Mouse (Mus musculus): ENCODE data around the gene Nt5e. TPM values are rescaled to one million over a fixed set of nuclear protein-coding genes. Genes with fewer than 3 reads are reported as not detected.
A peak's percentile ranks its signal among the peaks of the same experiment; 100 is the strongest.

Gene Nt5e
- total and polyA plus RNA-seq, 2 experiments from 2014 or later, result 9.4 to 24.4 TPM

DNA sequence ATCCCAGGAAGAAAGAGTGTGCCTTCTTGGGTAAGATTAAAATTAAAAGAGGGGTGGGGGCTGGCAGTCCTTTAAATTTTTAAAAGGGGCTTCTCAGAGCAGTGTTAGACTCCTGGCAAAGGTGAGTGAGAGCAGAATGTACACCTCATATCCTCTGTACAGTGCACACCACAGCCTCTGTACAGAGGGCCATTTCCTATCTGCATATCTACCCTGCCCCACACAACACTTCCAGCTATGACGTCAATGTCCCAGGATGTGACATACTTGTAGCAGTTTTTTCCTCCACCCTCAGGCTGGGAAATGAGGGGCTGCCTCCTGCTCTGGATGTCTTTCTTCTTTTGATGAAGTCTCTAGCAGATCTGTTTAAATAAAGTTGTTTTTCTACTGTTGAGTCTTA lies 17.9 kb upstream of the Nt5e start:
- WGBS, result 9% methylated on average over 1 of the region's 1 CpGs
- no peak overlapping the region for H3K4me2 ChIP-seq (ENCODE audit: low read depth, low read length)
- H3K9me3 ChIP-seq (replicated peaks; ENCODE audit: control insufficient read depth, low read length), result no peaks in the 10 kb centered on the region
- H3K4me1 ChIP-seq (ENCODE audit: control insufficient read depth, insufficient read depth), result no peaks in the 10 kb centered on the region
- no peak overlapping the region for H3K4me3 ChIP-seq (ENCODE audit: low read depth, low read length)
- H3K9ac ChIP-seq (replicated peaks; ENCODE audit: low read depth, low read length), result no peak overlapping the region
- ATAC-seq (ENCODE audit: insufficient read depth, low read depth) (0 out of 2 replicates have a peak, but pooled peaks have one; percentile 44), DNase-seq (ENCODE audit: low spot score) (no peak)
- H3K36me3 ChIP-seq (replicated peaks; ENCODE audit: control insufficient read depth, insufficient read depth, low read length), result no peaks in the 10 kb centered on the region
- TF ChIP-seq CTCF (IDR thresholded peaks at IDR 0.05; ENCODE audit: low read depth) (no peak), EP300 (IDR thresholded peaks at IDR 0.05; ENCODE audit: low read depth) (no peak)
- no peak overlapping the region for H3K27ac ChIP-seq (ENCODE audit: low read depth)
- H3K27me3 ChIP-seq (ENCODE audit: control insufficient read depth, insufficient read depth, low read length), result no peaks in the 10 kb centered on the region

DNA sequence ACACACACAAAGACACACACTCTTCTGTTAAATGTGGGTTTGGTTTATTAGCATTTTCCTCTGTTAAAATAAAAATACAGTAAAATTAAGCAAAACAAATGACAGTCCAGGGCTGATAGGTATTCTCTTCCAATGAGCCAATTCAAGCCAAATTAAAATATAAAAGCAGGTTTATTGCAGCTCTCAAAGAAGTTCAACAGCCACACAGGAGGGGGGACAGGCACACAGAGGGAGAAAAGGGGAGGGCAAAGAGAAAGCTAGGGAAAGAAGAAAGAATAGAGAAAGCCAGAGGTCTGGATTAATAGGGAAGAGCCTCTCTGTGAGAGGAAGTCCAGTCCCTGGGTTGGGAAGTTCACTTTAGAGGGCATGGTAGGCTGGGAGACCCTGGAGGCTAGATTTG lies 7.8 kb upstream of the Nt5e start:
- no peak overlapping the region for H3K4me3 ChIP-seq (ENCODE audit: low read depth, low read length)
- H3K9ac ChIP-seq (replicated peaks; ENCODE audit: low read depth, low read length), result no peak overlapping the region
- TF ChIP-seq CTCF (IDR thresholded peaks at IDR 0.05; ENCODE audit: low read depth) (no peak), EP300 (IDR thresholded peaks at IDR 0.05; ENCODE audit: low read depth) (no peak)
- no peak overlapping the region for H3K4me2 ChIP-seq (ENCODE audit: low read depth, low read length)
- H3K27ac ChIP-seq (ENCODE audit: low read depth), result no peak overlapping the region
- H3K36me3 ChIP-seq (replicated peaks; ENCODE audit: control insufficient read depth, insufficient read depth, low read length), result no peaks in the 10 kb centered on the region
- no peaks in the 10 kb centered on the region for H3K9me3 ChIP-seq (replicated peaks; ENCODE audit: control insufficient read depth, low read length)
- ATAC-seq (ENCODE audit: insufficient read depth, low read depth) (no peak), DNase-seq (ENCODE audit: low spot score) (no peak)
- H3K4me1 ChIP-seq (ENCODE audit: control insufficient read depth, insufficient read depth), result no peaks in the 10 kb centered on the region
- H3K27me3 ChIP-seq (ENCODE audit: control insufficient read depth, insufficient read depth, low read length), result no peaks in the 10 kb centered on the region

DNA sequence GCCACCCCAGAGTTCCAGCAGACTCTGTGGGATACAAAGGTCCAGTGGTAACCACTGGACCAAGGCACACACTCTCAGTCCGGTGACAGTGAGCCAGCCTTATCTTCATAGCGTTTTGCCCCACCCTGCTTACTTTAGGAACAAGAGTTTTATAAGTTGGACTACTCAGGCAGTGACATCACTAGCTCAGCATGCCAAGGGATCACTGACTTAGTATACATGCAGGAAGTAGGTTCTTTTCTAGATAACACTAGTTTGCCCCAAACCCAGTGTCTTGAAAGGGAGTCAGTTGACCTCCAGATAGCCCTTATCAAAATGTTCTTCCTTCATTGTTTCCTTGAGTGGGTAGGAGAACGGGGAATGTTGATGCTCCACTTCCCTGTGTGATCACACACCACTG lies 2.4 kb upstream of the Nt5e start:
- no peak for DNase-seq (ENCODE audit: low spot score)
- Histone ChIP-seq H3K27me3 (ENCODE audit: control insufficient read depth, insufficient read depth, low read length) (no peaks in the 10 kb centered on the region), H3K4me1 (ENCODE audit: control insufficient read depth, insufficient read depth) (peaks cover 14% of the 10 kb centered on the region), H3K4me3 (ENCODE audit: low read depth, low read length) (no peak overlapping the region), H3K9ac (replicated peaks; ENCODE audit: low read depth, low read length) (no peak overlapping the region), H3K4me2 (ENCODE audit: low read depth, low read length) (no peak overlapping the region), H3K27ac (ENCODE audit: low read depth) (no peak overlapping the region), H3K9me3 (replicated peaks; ENCODE audit: control insufficient read depth, low read length) (no peaks in the 10 kb centered on the region), H3K36me3 (replicated peaks; ENCODE audit: control insufficient read depth, insufficient read depth, low read length) (no peaks in the 10 kb centered on the region)
- ATAC-seq (ENCODE audit: insufficient read depth, low read depth), result no peak
- TF ChIP-seq CTCF (IDR thresholded peaks at IDR 0.05; ENCODE audit: low read depth), result no peak
- 60% methylated on average over 3 of the region's 3 CpGs for WGBS

DNA sequence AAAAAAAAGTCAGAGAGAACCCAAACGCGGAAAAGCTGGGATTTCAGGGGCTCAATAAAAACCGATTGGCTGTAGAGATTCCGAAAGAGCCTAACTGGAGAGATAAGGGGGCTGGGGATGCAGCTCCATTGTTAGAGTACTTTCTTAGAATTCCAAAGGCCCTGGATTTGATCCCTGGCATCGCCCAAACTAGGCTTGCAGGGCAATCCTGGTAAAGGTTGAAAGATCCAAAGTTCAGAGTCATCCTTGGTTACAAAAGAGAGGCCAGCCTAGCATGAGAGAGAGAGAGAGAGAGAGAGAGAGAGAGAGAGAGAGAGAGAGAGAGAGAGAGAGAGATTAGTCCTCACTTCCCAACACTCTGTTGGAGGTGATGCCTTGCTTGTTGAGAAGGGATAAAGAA lies 1.7 kb downstream of the Nt5e start:
- H3K4me2 ChIP-seq (ENCODE audit: low read depth, low read length), result peak overlapping the region; percentile 73
- peak overlapping the region; percentile 80 for H3K27ac ChIP-seq (ENCODE audit: low read depth)
- peaks cover 14% of the 10 kb centered on the region for H3K4me1 ChIP-seq (ENCODE audit: control insufficient read depth, insufficient read depth)
- H3K27me3 ChIP-seq (ENCODE audit: control insufficient read depth, insufficient read depth, low read length), result no peaks in the 10 kb centered on the region
- 43% methylated on average over 5 of the region's 5 CpGs for WGBS
- H3K9ac ChIP-seq (replicated peaks; ENCODE audit: low read depth, low read length), result peak overlapping the region; percentile 43; the same call in 1 of the 2 replicates
- DNase-seq (ENCODE audit: low spot score), result no peak
- TF ChIP-seq EP300 (IDR thresholded peaks at IDR 0.05; ENCODE audit: low read depth) (no peak), CTCF (IDR thresholded peaks at IDR 0.05; ENCODE audit: low read depth) (no peak)
- H3K36me3 ChIP-seq (replicated peaks; ENCODE audit: control insufficient read depth, insufficient read depth, low read length), result 0 out of 2 replicates have a peak, but pooled peaks cover 4% of the 10 kb centered on the region
- H3K9me3 ChIP-seq (replicated peaks; ENCODE audit: control insufficient read depth, low read length), result no peaks in the 10 kb centered on the region
- peak overlapping the region; percentile 55 for H3K4me3 ChIP-seq (ENCODE audit: low read depth, low read length)
- ATAC-seq (ENCODE audit: insufficient read depth, low read depth), result no peak

DNA sequence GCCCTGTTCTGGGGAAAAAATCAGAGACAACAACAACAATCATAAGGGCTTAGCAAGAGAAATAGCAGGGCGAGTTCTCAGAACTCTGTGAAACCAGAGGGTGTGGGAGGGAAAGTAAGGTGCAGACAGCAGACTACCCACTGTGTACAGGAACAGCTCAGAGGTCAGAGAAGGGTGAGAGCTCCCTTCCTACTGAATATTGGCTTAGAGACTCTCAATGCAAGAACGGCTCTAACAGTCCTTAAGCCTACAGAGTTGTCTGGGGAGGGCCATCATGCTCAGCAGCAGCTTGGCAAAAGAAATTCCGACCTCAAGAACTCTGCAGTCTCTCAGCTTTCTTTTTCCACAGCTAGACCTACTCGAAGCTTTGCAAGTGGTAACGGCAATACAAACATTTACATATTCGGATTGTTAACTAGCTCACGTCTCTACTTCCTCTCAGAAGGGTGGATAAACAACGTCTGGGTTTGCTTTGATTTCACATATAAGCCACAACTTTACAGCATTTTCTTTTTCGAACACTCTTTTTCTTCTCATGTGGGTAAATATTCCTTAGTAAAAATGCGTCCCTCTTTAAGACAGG lies 2.3 kb downstream of the Nt5e start:
- no peak for DNase-seq (ENCODE audit: low spot score)
- no peak for TF ChIP-seq CTCF (IDR thresholded peaks at IDR 0.05; ENCODE audit: low read depth)
- TF ChIP-seq EP300 (IDR thresholded peaks at IDR 0.05; ENCODE audit: low read depth), result no peak
- Histone ChIP-seq H3K4me2 (ENCODE audit: low read depth, low read length) (peak overlapping the region; percentile 73), H3K27ac (ENCODE audit: low read depth) (peak overlapping the region; percentile 67), H3K27me3 (ENCODE audit: control insufficient read depth, insufficient read depth, low read length) (no peaks in the 10 kb centered on the region), H3K9ac (replicated peaks; ENCODE audit: low read depth, low read length) (0 out of 2 replicates have a peak overlapping the region, but pooled peaks have one; percentile 43), H3K4me1 (ENCODE audit: control insufficient read depth, insufficient read depth) (peaks cover 14% of the 10 kb centered on the region), H3K36me3 (replicated peaks; ENCODE audit: control insufficient read depth, insufficient read depth, low read length) (0 out of 2 replicates have a peak, but pooled peaks cover 4% of the 10 kb centered on the region), H3K9me3 (replicated peaks; ENCODE audit: control insufficient read depth, low read length) (no peaks in the 10 kb centered on the region), H3K4me3 (ENCODE audit: low read depth, low read length) (peak overlapping the region; percentile 55)
- 41% methylated on average over 10 of the region's 10 CpGs for WGBS
- ATAC-seq (ENCODE audit: insufficient read depth, low read depth), result no peak

DNA sequence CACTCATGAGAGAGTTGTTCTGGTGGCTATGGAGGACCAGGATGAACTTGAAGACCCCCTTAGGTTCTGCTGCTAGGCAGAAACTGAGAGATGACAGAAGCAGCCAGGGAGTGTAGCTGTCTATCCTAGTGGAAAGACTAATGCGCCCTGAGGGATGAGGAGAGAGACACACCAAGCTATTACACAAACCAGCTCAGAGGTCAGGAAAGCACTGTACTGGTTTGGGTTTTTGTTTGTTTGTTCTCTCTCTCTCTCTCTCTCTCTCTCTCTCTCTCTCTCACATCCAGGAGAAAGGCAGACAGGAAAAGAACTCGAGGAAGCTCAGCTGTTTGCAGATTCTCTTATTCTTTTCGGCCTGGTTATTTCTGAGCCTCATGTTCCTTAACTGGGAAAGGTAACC lies 3.3 kb downstream of the Nt5e start:
- H3K9me3 ChIP-seq (replicated peaks; ENCODE audit: control insufficient read depth, low read length), result no peaks in the 10 kb centered on the region
- H3K4me1 ChIP-seq (ENCODE audit: control insufficient read depth, insufficient read depth), result peaks cover 16% of the 10 kb centered on the region
- H3K27ac ChIP-seq (ENCODE audit: low read depth), result no peak overlapping the region
- 0 out of 2 replicates have a peak, but pooled peaks cover 7% of the 10 kb centered on the region for H3K36me3 ChIP-seq (replicated peaks; ENCODE audit: control insufficient read depth, insufficient read depth, low read length)
- DNase-seq (ENCODE audit: low spot score) (no peak), ATAC-seq (ENCODE audit: insufficient read depth, low read depth) (no peak)
- no peak overlapping the region for H3K4me3 ChIP-seq (ENCODE audit: low read depth, low read length)
- no peaks in the 10 kb centered on the region for H3K27me3 ChIP-seq (ENCODE audit: control insufficient read depth, insufficient read depth, low read length)
- WGBS, result 67% methylated on average over 3 of the region's 3 CpGs
- TF ChIP-seq EP300 (IDR thresholded peaks at IDR 0.05; ENCODE audit: low read depth) (no peak), CTCF (IDR thresholded peaks at IDR 0.05; ENCODE audit: low read depth) (no peak)
- no peak overlapping the region for H3K9ac ChIP-seq (replicated peaks; ENCODE audit: low read depth, low read length)
- H3K4me2 ChIP-seq (ENCODE audit: low read depth, low read length), result peak overlapping the region; percentile 73
